Mouse (Mus musculus) testis, adult 2 months (tissue): ENCODE results near the gene H2afy2.

Source experiments
- CTCF ChIP-seq: fragments of 200-500 bp; IDR thresholded peaks from 2 replicates; pipeline ENCODE4 v1.5.1; 2012; ENCODE audit warnings: low read depth, mild to moderate bottlenecking, inconsistent platforms, low read length, moderate library complexity; ENCODE audit not compliant: control insufficient read depth, insufficient read depth, insufficient replicate concordance
- POLR2A ChIP-seq: fragments of 200-500 bp; IDR thresholded peaks from 2 replicates; pipeline ENCODE4 v1.6.1; 2012; ENCODE audit warnings: low read depth, mild to moderate bottlenecking, inconsistent platforms, low read length, moderate library complexity; ENCODE audit not compliant: control insufficient read depth

- TF ChIP-seq POLR2A (no peak), CTCF (no peak)
Observed at GRCm38 (mm10) chr10:61714146-61714545, 69.8 kb downstream of the H2afy2 start.
